Mouse (Mus musculus) hindbrain, embryonic 10.5 days (tissue): Measurements from ENCODE around the gene Cox4i2. TPM values are rescaled to one million over a fixed set of nuclear protein-coding genes. Genes with fewer than 3 reads are reported as not detected.

Source experiments
- DNase-seq: peaks from one replicate; pipeline ENCODE4 v3.0.0-alpha.2; 2017; ENCODE audit warnings: low spot score
- H3K27ac ChIP-seq: fragments of 300-500 bp; sonication (generic); 2 replicates; pipeline ENCODE4 v1.5.1; 2016; ENCODE audit warnings: mild to moderate bottlenecking, moderate library complexity
- H3K27me3 ChIP-seq: fragments of 300-500 bp; sonication (generic); 2 replicates; pipeline ENCODE4 v1.6.1; 2016; ENCODE audit warnings: mild to moderate bottlenecking; ENCODE audit not compliant: poor library complexity, insufficient read depth, severe bottlenecking
- H3K36me3 ChIP-seq: fragments of 300-500 bp; sonication (generic); 2 replicates; pipeline ENCODE4 v1.6.1; 2016; ENCODE audit warnings: mild to moderate bottlenecking, moderate library complexity
- H3K4me1 ChIP-seq: fragments of 300-500 bp; sonication (generic); replicated peaks from 2 replicates; pipeline ENCODE4 v1.6.1; 2016; ENCODE audit warnings: mild to moderate bottlenecking
- H3K4me3 ChIP-seq: fragments of 300-500 bp; sonication (generic); 2 replicates; pipeline ENCODE4 v1.5.1; 2016; ENCODE audit warnings: mild to moderate bottlenecking, moderate library complexity
- H3K9me3 ChIP-seq: fragments of 300-500 bp; sonication (generic); 2 replicates; pipeline ENCODE4 v1.6.1; 2016; ENCODE audit warnings: mild to moderate bottlenecking, moderate library complexity
- WGBS: fragments of 180-500 bp; shearing (Covaris S2); methylation state at CpG from one replicate; pipeline ENCODE4 v1.1.7; 2016; 5-methylcytosine and 5-hydroxymethylcytosine counted together
- polyA plus RNA-seq: library from polyadenylated mRNA; unstranded; fragments of >200 nt; fragmentation: Nextera tagmentation; extraction: Ambion mirVana; gene quantifications from 2 replicates; pipeline ENCODE4 v1.2.1, GENCODE M21; 2016

Gene Cox4i2
- polyA plus RNA-seq, 1 experiment from 2014 or later, result 5.0 TPM

- no peaks in the 10 kb centered on the region for H3K9me3 ChIP-seq
- peaks cover 64% of the 10 kb centered on the region for H3K4me1 ChIP-seq
- H3K36me3 ChIP-seq, result peaks cover 36% of the 10 kb centered on the region
- WGBS, result 92% methylated on average over 6 of the region's 6 CpGs
- H3K27ac ChIP-seq, result no peak overlapping the region
- no peak overlapping the region for H3K4me3 ChIP-seq
- no peaks in the 10 kb centered on the region for H3K27me3 ChIP-seq
- no peak for DNase-seq
Measured at GRCm38 (mm10) chr2:152814213-152814874, 60.4 kb downstream of the Cox4i2 start.

Other genes starting within 250 kb of the Cox4i2 start
- not detected in 2 replicates for gene Defb26, start 242.5 kb upstream of the Cox4i2 start, polyA plus RNA-seq
- not detected in 2 replicates for gene Defb28, start 235.9 kb upstream of the Cox4i2 start, polyA plus RNA-seq
- not detected in 2 replicates for gene Defb29, start 214.1 kb upstream of the Cox4i2 start, polyA plus RNA-seq
- gene Gm17416, start 184.8 kb upstream of the Cox4i2 start, polyA plus RNA-seq, result not detected in 2 replicates
- gene Defb21, start 181.4 kb upstream of the Cox4i2 start, polyA plus RNA-seq, result not detected in 2 replicates
- not detected in 2 replicates for gene Defb19, start 173.9 kb upstream of the Cox4i2 start, polyA plus RNA-seq
- gene Defb45, start 154.8 kb upstream of the Cox4i2 start, polyA plus RNA-seq, result not detected in 2 replicates
- not detected in 2 replicates for gene Defb36, start 149.8 kb upstream of the Cox4i2 start, polyA plus RNA-seq
- not detected in 2 replicates for gene Defb25, start 131.1 kb upstream of the Cox4i2 start, polyA plus RNA-seq
- gene Rem1, start 127.2 kb upstream of the Cox4i2 start, polyA plus RNA-seq, result 0.35 and 0.37 TPM in 2 replicates
- 103 and 134 TPM in 2 replicates for gene H13, start 84.7 kb upstream of the Cox4i2 start, polyA plus RNA-seq
- 41.1 and 48.7 TPM in 2 replicates for gene Mcts2, start 67.1 kb upstream of the Cox4i2 start, polyA plus RNA-seq
- 168 and 176 TPM in 2 replicates for gene Id1, start 17.9 kb upstream of the Cox4i2 start, polyA plus RNA-seq
- gene Bcl2l1, start 77.6 kb downstream of the Cox4i2 start, polyA plus RNA-seq, result 110 and 128 TPM in 2 replicates
- 106 and 137 TPM in 2 replicates for gene Tpx2, start 93.8 kb downstream of the Cox4i2 start, polyA plus RNA-seq
- gene Mylk2, start 157.2 kb downstream of the Cox4i2 start, polyA plus RNA-seq, result 0.05 and 0.14 TPM in 2 replicates
- 0.56 and 1.0 TPM in 2 replicates for gene Foxs1, start 179.0 kb downstream of the Cox4i2 start, polyA plus RNA-seq
- 1.1 and 1.4 TPM in 2 replicates for gene Dusp15, start 197.5 kb downstream of the Cox4i2 start, polyA plus RNA-seq
- gene Ttll9, start 208.3 kb downstream of the Cox4i2 start, polyA plus RNA-seq, result 1.6 and 1.9 TPM in 2 replicates